Mouse (Mus musculus) cerebellum, adult 2 months (tissue): ENCODE results near the gene Hspe1.

Experiments
- CTCF ChIP-seq: fragments of 200-500 bp; IDR thresholded peaks from 2 replicates; pipeline ENCODE4 v1.5.1; 2011; ENCODE audit warnings: low read depth, mild to moderate bottlenecking, control low read depth, low read length, moderate library complexity, borderline replicate concordance; ENCODE audit not compliant: insufficient read depth
- POLR2A ChIP-seq: fragments of 200-500 bp; IDR thresholded peaks from 2 replicates; pipeline ENCODE4 v1.6.1; 2011; ENCODE audit warnings: low read length, control low read depth, borderline replicate concordance; ENCODE audit not compliant: insufficient read depth

GRCm38 (mm10) chr1:55048841-55049587, 38.9 kb upstream of the Hspe1 start:
- TF ChIP-seq CTCF (no peak), POLR2A (no peak)
